Mouse (Mus musculus): Measurements from ENCODE around the gene Gcg. TPM values are rescaled to one million over a fixed set of nuclear protein-coding genes. Genes with fewer than 3 reads are reported as not detected.

Gene Gcg
- polyA plus RNA-seq, 1 experiment from 2014 or later, result not detected

DNA sequence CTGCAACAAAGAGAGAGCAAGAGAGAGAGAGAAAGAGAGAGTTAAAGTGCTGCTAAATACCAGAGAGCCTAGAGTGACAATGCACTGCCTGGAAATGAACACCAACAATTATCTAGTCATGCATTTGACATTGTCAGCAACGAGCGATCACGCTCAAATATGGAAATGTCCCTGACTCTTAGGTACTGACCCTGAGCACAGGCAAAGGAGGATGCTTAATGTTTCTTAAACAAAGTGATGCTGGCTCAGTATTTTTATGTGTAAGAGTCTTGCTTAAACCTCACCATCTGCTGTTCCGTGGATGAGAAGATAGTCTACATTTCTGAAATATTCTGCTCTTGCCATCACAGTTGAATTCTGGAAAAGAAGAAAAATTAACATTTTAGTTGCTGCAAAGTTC is 19.1 kb upstream of the Gcg start:
- no peak for ATAC-seq (ENCODE audit: low FRiP score)
- no peak overlapping the region for H3K27ac ChIP-seq (ENCODE audit: low read depth, low read length)

DNA sequence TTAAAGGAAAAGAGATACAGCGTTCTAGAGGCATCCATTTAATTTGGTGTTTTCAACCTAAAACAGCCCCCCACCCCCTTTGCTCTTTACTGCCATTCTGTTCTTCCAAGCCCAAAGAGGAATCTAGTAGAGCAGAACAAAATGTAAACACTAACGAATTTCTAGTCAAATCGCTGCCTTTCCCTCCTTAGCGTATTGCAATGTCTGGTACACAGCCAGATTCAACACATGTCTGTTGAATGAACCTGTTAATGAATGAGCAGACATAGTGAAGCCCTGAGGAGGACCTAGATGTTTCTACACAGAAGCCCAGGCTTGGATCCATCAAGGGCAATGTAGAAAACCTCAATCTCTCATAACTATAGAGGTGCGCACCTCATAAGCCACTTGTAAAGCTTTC is 15.4 kb upstream of the Gcg start:
- no peak overlapping the region for H3K9ac ChIP-seq (ENCODE audit: low read length)
- no peaks in the 10 kb centered on the region for H3K9me3 ChIP-seq (ENCODE audit: control insufficient read depth, low read length)
- no peaks in the 10 kb centered on the region for H3K36me3 ChIP-seq (ENCODE audit: control insufficient read depth, insufficient read depth, low read length)
- H3K27ac ChIP-seq (ENCODE audit: low read depth, low read length), result no peak overlapping the region
- DNase-seq (ENCODE audit: low spot score, missing footprints) (no peak), ATAC-seq (ENCODE audit: low FRiP score) (no peak)
- H3K27me3 ChIP-seq (ENCODE audit: control insufficient read depth, insufficient read depth, low read length), result no peaks in the 10 kb centered on the region
- no peak overlapping the region for H3K4me2 ChIP-seq
- WGBS, result 88% methylated on average over 5 of the region's 5 CpGs
- no peak overlapping the region for H3K4me3 ChIP-seq (ENCODE audit: low read depth, low read length)
- no peaks in the 10 kb centered on the region for H3K4me1 ChIP-seq (ENCODE audit: control insufficient read depth, insufficient read depth, low read length)

More for the DNA sequence above, 19.1 kb upstream of the Gcg start:
- H3K4me1 ChIP-seq (ENCODE audit: control insufficient read depth, insufficient read depth, low read length), result no peaks in the 10 kb centered on the region
- H3K9ac ChIP-seq (ENCODE audit: low read length), result no peak overlapping the region
- 82% methylated on average over 4 of the region's 4 CpGs for WGBS
- no peak overlapping the region for H3K4me3 ChIP-seq (ENCODE audit: low read depth, low read length)
- H3K36me3 ChIP-seq (ENCODE audit: control insufficient read depth, insufficient read depth, low read length), result no peaks in the 10 kb centered on the region
- no peak for DNase-seq (ENCODE audit: low spot score, missing footprints)
- H3K4me2 ChIP-seq, result no peak overlapping the region
- H3K27me3 ChIP-seq (ENCODE audit: control insufficient read depth, insufficient read depth, low read length), result no peaks in the 10 kb centered on the region
- no peaks in the 10 kb centered on the region for H3K9me3 ChIP-seq (ENCODE audit: control insufficient read depth, low read length)

DNA sequence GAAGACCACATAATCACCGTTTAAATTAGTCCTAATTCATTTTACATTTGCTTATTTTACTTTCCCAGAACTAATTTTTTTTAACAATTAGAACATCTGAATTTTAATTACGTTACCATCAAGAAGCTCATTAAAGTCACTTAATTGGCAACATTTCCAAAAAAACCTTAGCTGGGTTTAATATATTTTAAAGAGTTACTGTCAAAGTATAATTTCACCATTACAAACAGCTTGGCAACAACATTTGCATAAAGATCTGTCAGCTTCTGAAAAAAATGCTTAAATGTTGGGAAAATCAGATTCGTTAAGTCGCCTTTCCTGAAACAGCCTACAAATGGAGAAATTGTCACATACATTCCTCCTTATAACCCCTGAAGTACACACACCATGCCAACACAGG is 14.6 kb upstream of the Gcg start:
- no peak for ATAC-seq (ENCODE audit: low FRiP score)
- no peaks in the 10 kb centered on the region for H3K4me1 ChIP-seq (ENCODE audit: control insufficient read depth, insufficient read depth, low read length)
- DNase-seq (ENCODE audit: low spot score, missing footprints), result no peak
- no peak overlapping the region for H3K4me2 ChIP-seq
- H3K9ac ChIP-seq (ENCODE audit: low read length), result no peak overlapping the region
- H3K4me3 ChIP-seq (ENCODE audit: low read depth, low read length), result no peak overlapping the region
- no peaks in the 10 kb centered on the region for H3K27me3 ChIP-seq (ENCODE audit: control insufficient read depth, insufficient read depth, low read length)
- H3K9me3 ChIP-seq (ENCODE audit: control insufficient read depth, low read length), result no peaks in the 10 kb centered on the region
- H3K36me3 ChIP-seq (ENCODE audit: control insufficient read depth, insufficient read depth, low read length), result no peaks in the 10 kb centered on the region
- H3K27ac ChIP-seq (ENCODE audit: low read depth, low read length), result no peak overlapping the region
- 90% methylated on average over 4 of the region's 4 CpGs for WGBS

DNA sequence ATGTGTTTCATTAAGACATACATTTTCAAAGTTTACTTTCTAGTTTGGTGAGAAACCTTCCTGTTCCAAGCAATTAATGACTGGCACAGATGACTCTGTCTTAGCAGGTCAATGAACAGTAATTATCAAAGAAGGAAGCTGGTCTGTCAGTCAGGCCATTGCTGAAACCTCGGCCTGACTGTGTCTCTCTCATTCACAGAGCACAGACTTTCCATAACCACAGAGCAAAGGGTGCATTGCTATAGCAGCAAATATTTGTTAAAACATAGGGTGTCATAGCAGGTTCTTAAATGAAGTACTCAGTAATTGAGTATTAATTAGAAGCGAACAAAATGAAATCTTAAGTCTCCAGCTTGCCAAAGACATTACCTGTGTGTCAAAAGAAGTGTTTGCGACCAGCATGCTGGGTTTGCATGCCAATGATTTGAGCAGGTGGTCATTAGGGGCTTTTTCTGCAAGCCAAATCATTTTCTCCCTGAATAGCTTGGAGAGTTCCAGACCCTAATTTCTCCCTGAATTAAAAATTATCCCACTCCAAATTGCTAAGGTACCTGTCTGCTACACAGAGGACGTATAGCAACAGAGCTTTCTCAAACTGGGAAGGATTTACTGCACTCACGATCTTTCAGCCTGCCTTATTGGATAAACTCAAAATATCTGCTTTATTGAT is 14.0 kb upstream of the Gcg start:
- WGBS, result 78% methylated on average over 5 of the region's 5 CpGs
- Histone ChIP-seq H3K9me3 (ENCODE audit: control insufficient read depth, low read length) (no peaks in the 10 kb centered on the region), H3K4me2 (no peak overlapping the region), H3K4me1 (ENCODE audit: control insufficient read depth, insufficient read depth, low read length) (no peaks in the 10 kb centered on the region), H3K27me3 (ENCODE audit: control insufficient read depth, insufficient read depth, low read length) (no peaks in the 10 kb centered on the region), H3K4me3 (ENCODE audit: low read depth, low read length) (no peak overlapping the region), H3K9ac (ENCODE audit: low read length) (no peak overlapping the region), H3K27ac (ENCODE audit: low read depth, low read length) (no peak overlapping the region), H3K36me3 (ENCODE audit: control insufficient read depth, insufficient read depth, low read length) (no peaks in the 10 kb centered on the region)
- ATAC-seq (ENCODE audit: low FRiP score) (no peak), DNase-seq (ENCODE audit: low spot score, missing footprints) (no peak)

DNA sequence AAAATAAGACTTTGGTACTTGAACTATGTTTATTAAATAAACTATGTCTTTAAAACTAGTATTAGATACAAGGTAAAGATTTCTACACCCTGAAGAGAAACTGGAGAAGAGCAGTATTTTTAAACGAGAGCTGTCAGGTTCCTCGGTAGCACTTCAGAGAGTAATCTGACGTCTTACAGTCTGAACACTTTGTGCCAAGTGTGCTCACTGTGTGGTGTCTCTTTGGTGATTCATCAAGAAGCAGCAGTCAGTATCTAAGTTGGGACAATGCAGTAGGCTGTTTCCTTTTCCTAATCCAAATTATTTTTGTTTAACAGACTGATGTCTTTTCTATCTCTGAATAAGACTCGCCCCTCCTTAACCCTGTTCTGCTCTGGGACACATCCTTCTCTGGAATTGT is 12.0 kb upstream of the Gcg start:
- DNase-seq (ENCODE audit: low spot score, missing footprints), result no peak
- Histone ChIP-seq H3K4me3 (ENCODE audit: low read depth, low read length) (no peak overlapping the region), H3K36me3 (ENCODE audit: control insufficient read depth, insufficient read depth, low read length) (no peaks in the 10 kb centered on the region), H3K9ac (ENCODE audit: low read length) (no peak overlapping the region), H3K4me2 (no peak overlapping the region), H3K27ac (ENCODE audit: low read depth, low read length) (no peak overlapping the region), H3K27me3 (ENCODE audit: control insufficient read depth, insufficient read depth, low read length) (no peaks in the 10 kb centered on the region), H3K9me3 (ENCODE audit: control insufficient read depth, low read length) (no peaks in the 10 kb centered on the region), H3K4me1 (ENCODE audit: control insufficient read depth, insufficient read depth, low read length) (no peaks in the 10 kb centered on the region)
- 83% methylated on average over 4 of the region's 4 CpGs for WGBS
- no peak for ATAC-seq (ENCODE audit: low FRiP score)

DNA sequence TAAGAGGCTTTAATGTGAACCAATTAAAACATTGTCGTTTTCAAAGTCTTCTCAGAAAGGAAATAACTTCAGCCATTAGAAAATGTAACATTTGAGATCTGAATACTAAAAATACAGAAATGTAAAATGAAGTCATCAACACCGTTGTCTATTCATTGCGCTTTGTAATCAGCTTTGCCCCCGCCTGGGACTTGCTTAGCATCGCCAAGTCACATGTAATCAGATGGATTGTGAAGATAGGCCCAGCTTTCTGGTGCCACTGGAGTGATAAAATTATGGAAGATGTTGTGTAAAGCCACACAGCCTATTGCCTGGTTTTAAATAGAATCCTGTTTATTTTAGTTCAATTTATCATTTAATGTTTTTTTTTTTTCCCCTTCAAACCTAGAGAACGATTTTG is 6.4 kb upstream of the Gcg start:
- DNase-seq (ENCODE audit: low spot score, missing footprints) (no peak), ATAC-seq (ENCODE audit: low FRiP score) (no peak)
- Histone ChIP-seq H3K27ac (ENCODE audit: low read depth, low read length) (no peak overlapping the region), H3K27me3 (ENCODE audit: control insufficient read depth, insufficient read depth, low read length) (no peaks in the 10 kb centered on the region), H3K4me3 (ENCODE audit: low read depth, low read length) (no peak overlapping the region), H3K4me1 (ENCODE audit: control insufficient read depth, insufficient read depth, low read length) (no peaks in the 10 kb centered on the region), H3K9ac (ENCODE audit: low read length) (no peak overlapping the region), H3K36me3 (ENCODE audit: control insufficient read depth, insufficient read depth, low read length) (no peaks in the 10 kb centered on the region), H3K9me3 (ENCODE audit: control insufficient read depth, low read length) (no peaks in the 10 kb centered on the region), H3K4me2 (no peak overlapping the region)
- 87% methylated on average over 6 of the region's 6 CpGs for WGBS

DNA sequence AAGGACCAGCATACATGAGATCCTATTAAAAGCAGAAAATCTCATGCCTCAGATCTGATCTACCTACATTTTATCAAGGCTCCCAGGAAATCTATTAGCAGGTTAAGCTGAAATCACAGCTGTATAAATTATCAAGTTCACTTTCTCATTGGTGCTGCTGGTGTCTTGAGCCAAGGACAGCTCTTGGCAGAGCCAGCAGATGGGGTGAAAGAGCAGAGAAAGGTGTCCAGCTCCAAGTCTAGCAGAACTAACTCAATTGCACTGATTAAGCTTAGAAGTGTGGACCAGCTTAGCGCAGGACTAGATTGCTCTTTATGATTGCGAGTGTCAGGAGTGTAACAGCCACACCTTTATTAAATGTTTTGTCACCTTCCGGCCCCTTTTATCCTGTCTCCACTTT is 1.5 kb upstream of the Gcg start:
- Histone ChIP-seq H3K4me1 (ENCODE audit: control insufficient read depth, insufficient read depth, low read length) (no peaks in the 10 kb centered on the region), H3K4me3 (ENCODE audit: low read depth, low read length) (no peak overlapping the region), H3K36me3 (ENCODE audit: control insufficient read depth, insufficient read depth, low read length) (no peaks in the 10 kb centered on the region), H3K27ac (ENCODE audit: low read depth, low read length) (no peak overlapping the region), H3K4me2 (no peak overlapping the region), H3K9me3 (ENCODE audit: control insufficient read depth, low read length) (no peaks in the 10 kb centered on the region), H3K27me3 (ENCODE audit: control insufficient read depth, insufficient read depth, low read length) (no peaks in the 10 kb centered on the region), H3K9ac (ENCODE audit: low read length) (no peak overlapping the region)
- DNase-seq (ENCODE audit: low spot score, missing footprints) (no peak), ATAC-seq (ENCODE audit: low FRiP score) (no peak)
- 86% methylated on average over 3 of the region's 3 CpGs for WGBS

DNA sequence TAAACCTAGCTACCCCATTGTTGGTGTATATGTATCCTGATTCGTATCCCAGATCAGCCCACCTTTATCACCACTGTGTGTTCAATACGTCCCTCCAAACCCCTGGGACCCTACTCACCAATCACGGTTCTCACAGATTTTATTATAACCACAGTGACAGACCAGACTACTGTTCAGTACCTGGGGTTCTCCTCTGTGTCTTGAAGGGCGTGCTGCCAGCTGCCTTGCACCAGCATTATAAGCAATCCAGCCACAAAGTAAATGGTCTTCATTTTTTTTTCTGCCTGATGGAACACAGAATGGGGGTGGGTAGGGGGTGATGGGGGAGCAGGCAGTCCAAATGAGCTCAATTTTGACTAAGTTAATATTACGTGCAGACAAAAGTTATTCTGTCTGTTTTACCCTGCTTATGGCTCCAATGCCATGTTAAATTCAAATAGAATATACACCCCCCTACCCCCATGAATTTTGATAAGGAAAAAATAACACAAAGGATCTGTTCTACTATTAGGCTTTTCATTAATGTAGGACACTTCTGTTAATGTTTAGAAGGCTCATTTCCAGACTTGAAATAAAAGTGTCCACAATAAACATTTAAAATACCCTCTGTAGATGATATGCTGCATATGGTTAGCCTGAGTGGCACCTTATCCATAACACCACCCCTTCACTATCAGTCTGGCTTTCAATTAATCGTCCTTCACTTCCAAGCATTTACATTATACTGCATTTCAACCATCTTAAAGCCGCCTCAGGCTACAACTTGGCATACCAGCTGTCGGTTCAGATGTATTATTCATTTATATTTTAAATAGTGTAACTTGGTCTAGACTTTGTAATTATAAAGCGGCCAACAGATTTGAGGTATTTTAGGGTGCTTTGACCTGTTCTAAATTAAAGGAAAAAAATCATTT is 2.9 kb downstream of the Gcg start:
- H3K27me3 ChIP-seq (ENCODE audit: control insufficient read depth, insufficient read depth, low read length), result no peaks in the 10 kb centered on the region
- no peaks in the 10 kb centered on the region for H3K36me3 ChIP-seq (ENCODE audit: control insufficient read depth, insufficient read depth, low read length)
- no peaks in the 10 kb centered on the region for H3K4me1 ChIP-seq (ENCODE audit: control insufficient read depth, insufficient read depth, low read length)
- H3K4me2 ChIP-seq, result no peak overlapping the region
- whole genome bisulfite sequencing, result 79% methylated on average over 9 of the region's 9 CpGs
- no peaks in the 10 kb centered on the region for H3K9me3 ChIP-seq (ENCODE audit: control insufficient read depth, low read length)
- DNase-seq (ENCODE audit: low spot score, missing footprints) (no peak), ATAC-seq (ENCODE audit: low FRiP score) (no peak)
- H3K27ac ChIP-seq (ENCODE audit: low read depth, low read length), result no peak overlapping the region
- no peak overlapping the region for H3K4me3 ChIP-seq (ENCODE audit: low read depth, low read length)
- no peak overlapping the region for H3K9ac ChIP-seq (ENCODE audit: low read length)

DNA sequence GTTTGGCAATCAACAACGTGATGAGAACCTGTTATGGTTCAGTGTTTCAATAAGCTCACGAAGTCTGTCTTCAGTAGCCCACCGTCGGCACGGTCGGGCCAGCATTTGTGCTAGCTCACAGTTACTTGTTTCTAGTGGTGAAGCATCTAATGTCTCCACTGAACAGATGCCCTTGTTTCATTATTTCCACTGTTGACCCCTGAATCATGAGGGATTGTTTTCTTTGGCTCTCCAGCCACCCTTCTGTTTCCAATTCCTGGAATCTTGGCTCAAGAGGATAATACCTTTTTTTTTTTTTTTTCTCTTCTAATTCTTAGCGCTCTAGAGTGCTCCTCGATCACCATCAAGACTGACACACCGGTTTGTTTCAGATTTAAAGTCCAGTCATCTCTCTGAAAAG is 13.9 kb downstream of the Gcg start:
- Histone ChIP-seq H3K36me3 (ENCODE audit: control insufficient read depth, insufficient read depth, low read length) (no peaks in the 10 kb centered on the region), H3K4me3 (ENCODE audit: low read depth, low read length) (no peak overlapping the region), H3K9ac (ENCODE audit: low read length) (no peak overlapping the region), H3K27ac (ENCODE audit: low read depth, low read length) (no peak overlapping the region), H3K4me1 (ENCODE audit: control insufficient read depth, insufficient read depth, low read length) (no peaks in the 10 kb centered on the region), H3K27me3 (ENCODE audit: control insufficient read depth, insufficient read depth, low read length) (no peaks in the 10 kb centered on the region), H3K9me3 (ENCODE audit: control insufficient read depth, low read length) (no peaks in the 10 kb centered on the region), H3K4me2 (no peak overlapping the region)
- WGBS, result 87% methylated on average over 9 of the region's 9 CpGs
- DNase-seq (ENCODE audit: low spot score, missing footprints) (no peak), ATAC-seq (ENCODE audit: low FRiP score) (no peak)

Measured in midbrain, embryonic 11.5 days (tissue).